Mouse (Mus musculus): ENCODE results near the gene 1810049J17Rik. TPM values are rescaled to one million over a fixed set of nuclear protein-coding genes. Genes with fewer than 3 reads are reported as not detected.

1810049J17Rik gene
- polyA plus RNA-seq, 1 experiment from 2014 or later, result 2.5 TPM

DNA sequence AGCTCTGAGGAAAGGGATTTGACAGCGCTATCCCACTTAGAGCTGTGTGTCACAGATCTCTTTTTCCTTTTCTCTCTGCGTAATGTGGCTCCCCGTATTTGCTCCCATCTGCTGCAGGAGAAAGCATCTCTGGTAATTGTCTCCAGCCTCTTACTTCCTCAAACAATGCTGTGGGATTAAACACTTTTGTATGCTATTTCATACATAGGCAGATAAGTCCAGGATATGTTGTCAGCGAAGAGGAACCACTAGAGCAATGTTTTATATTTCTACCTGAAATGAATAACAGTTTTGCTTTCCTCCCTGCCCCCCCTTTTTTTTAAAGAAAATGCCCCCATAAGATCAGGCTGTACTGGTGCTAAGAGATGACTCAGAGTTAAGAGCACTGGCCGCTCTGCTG, 13.2 kb downstream of the 1810049J17Rik start:
- H3K9ac ChIP-seq (ENCODE audit: low read length), result no peak overlapping the region
- ATAC-seq (ENCODE audit: low FRiP score), result no peak
- WGBS, result 88% methylated on average over 5 of the region's 5 CpGs
- H3K4me1 ChIP-seq (ENCODE audit: control insufficient read depth, insufficient read depth, low read length), result no peaks in the 10 kb centered on the region
- no peaks in the 10 kb centered on the region for H3K36me3 ChIP-seq (ENCODE audit: control insufficient read depth, insufficient read depth, low read length)
- DNase-seq (ENCODE audit: low spot score, missing footprints), result no peak
- H3K4me3 ChIP-seq (ENCODE audit: low read depth, low read length), result no peak overlapping the region
- no peaks in the 10 kb centered on the region for H3K27me3 ChIP-seq (ENCODE audit: control insufficient read depth, insufficient read depth, low read length)
- H3K27ac ChIP-seq (ENCODE audit: low read depth, low read length), result no peak overlapping the region
- H3K4me2 ChIP-seq, result no peak overlapping the region
- no peaks in the 10 kb centered on the region for H3K9me3 ChIP-seq (ENCODE audit: control insufficient read depth, low read length)

DNA sequence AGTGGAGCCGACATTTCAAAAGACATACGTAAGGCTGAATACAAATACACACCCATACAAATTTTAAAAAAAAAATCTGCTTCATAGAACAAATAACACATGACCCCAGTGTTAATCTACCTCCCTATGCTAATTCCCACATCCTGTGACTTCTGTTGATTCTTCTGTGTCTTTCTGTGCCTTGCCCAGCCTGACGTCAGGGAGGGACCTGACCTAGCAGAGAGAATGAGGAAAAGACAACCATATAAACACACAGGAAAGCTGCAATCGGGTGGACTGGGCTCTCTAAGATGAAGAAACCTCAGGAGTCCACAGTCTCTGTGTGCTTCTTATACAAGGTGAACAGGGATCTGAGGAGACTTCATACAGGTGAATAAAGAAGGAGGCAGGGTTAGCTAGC, 14.6 kb downstream of the 1810049J17Rik start:
- Histone ChIP-seq H3K4me1 (ENCODE audit: control insufficient read depth, insufficient read depth, low read length) (no peaks in the 10 kb centered on the region), H3K4me2 (no peak overlapping the region), H3K9ac (ENCODE audit: low read length) (no peak overlapping the region), H3K27ac (ENCODE audit: low read depth, low read length) (no peak overlapping the region), H3K27me3 (ENCODE audit: control insufficient read depth, insufficient read depth, low read length) (no peaks in the 10 kb centered on the region), H3K9me3 (ENCODE audit: control insufficient read depth, low read length) (no peaks in the 10 kb centered on the region), H3K4me3 (ENCODE audit: low read depth, low read length) (no peak overlapping the region), H3K36me3 (ENCODE audit: control insufficient read depth, insufficient read depth, low read length) (no peaks in the 10 kb centered on the region)
- WGBS, result 74% methylated on average over 4 of the region's 4 CpGs
- ATAC-seq (ENCODE audit: low FRiP score) (no peak), DNase-seq (ENCODE audit: low spot score, missing footprints) (no peak)

DNA sequence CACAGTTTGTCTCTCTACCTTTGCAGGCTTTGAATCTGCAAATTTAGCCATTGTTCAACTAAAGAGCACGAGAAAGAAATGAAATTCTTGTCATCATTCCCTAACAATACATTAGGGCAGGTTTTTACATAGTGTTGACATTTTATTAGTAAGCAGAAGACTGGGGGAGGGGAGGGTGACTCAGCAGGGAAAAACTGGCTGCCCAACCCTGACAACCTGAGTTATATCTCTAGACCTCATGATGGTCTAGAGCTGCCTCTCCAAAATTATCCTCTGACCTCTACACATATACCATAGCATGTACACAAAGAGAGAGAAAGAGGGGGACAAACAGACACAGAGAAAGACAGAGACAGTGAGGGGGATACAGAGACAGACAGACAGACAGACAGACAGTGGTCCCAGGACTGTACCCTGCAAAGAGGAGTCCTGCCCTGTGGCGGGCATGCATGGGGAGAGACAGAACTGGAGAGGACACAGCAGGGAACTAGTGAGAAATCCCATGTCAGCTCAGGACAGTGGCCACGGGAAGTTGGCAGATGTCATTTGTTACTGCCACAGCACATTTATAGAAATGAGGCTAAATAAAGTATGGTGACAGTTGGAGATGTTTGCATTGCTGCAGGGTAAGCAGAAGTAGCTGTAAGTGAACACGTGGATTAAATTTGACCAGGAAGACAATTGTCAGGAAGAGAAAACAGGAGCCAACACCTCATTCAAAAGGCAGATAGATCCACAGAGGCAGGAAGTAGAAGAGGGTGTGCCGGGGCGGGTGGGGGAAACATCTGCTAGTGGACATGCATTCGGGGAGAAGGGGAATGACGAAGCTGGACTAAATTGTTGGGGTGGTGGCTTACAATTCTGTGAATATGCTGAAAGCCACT, 15.3 kb downstream of the 1810049J17Rik start:
- ATAC-seq (ENCODE audit: low FRiP score), result no peak
- DNase-seq (ENCODE audit: low spot score, missing footprints), result no peak
- no peaks in the 10 kb centered on the region for H3K36me3 ChIP-seq (ENCODE audit: control insufficient read depth, insufficient read depth, low read length)
- no peak overlapping the region for H3K4me3 ChIP-seq (ENCODE audit: low read depth, low read length)
- no peak overlapping the region for H3K4me2 ChIP-seq
- no peaks in the 10 kb centered on the region for H3K4me1 ChIP-seq (ENCODE audit: control insufficient read depth, insufficient read depth, low read length)
- H3K27me3 ChIP-seq (ENCODE audit: control insufficient read depth, insufficient read depth, low read length), result no peaks in the 10 kb centered on the region
- no peak overlapping the region for H3K9ac ChIP-seq (ENCODE audit: low read length)
- no peaks in the 10 kb centered on the region for H3K9me3 ChIP-seq (ENCODE audit: control insufficient read depth, low read length)
- WGBS, result 69% methylated on average over 8 of the region's 8 CpGs
- no peak overlapping the region for H3K27ac ChIP-seq (ENCODE audit: low read depth, low read length)

DNA sequence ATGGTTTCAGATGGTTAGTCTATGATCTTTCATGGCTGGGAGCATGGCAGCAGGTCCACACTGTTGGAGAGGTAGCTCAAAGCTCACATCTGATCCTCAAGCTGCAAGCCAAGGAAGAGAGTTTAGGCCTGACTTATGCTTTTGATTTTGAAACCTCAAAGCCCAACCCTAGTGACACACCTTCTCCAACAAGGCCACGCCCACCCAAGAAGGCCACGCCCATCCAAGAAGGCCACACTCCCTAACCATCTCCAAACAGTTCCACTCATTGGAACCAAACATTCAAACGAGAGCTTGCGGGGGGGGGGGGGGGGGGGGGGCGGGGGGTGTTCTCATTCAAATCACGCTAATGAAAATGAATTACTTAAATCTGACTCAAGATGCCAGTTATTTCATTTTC, 19.9 kb downstream of the 1810049J17Rik start:
- ATAC-seq (ENCODE audit: low FRiP score), result no peak
- no peak overlapping the region for H3K9ac ChIP-seq (ENCODE audit: low read length)
- H3K27ac ChIP-seq (ENCODE audit: low read depth, low read length), result no peak overlapping the region
- H3K27me3 ChIP-seq (ENCODE audit: control insufficient read depth, insufficient read depth, low read length), result no peaks in the 10 kb centered on the region
- no peaks in the 10 kb centered on the region for H3K36me3 ChIP-seq (ENCODE audit: control insufficient read depth, insufficient read depth, low read length)
- H3K4me2 ChIP-seq, result no peak overlapping the region
- H3K4me3 ChIP-seq (ENCODE audit: low read depth, low read length), result no peak overlapping the region
- H3K9me3 ChIP-seq (ENCODE audit: control insufficient read depth, low read length), result no peaks in the 10 kb centered on the region
- 79% methylated on average over 4 of the region's 6 CpGs for WGBS
- H3K4me1 ChIP-seq (ENCODE audit: control insufficient read depth, insufficient read depth, low read length), result no peaks in the 10 kb centered on the region
- DNase-seq (ENCODE audit: low spot score, missing footprints), result no peak

DNA sequence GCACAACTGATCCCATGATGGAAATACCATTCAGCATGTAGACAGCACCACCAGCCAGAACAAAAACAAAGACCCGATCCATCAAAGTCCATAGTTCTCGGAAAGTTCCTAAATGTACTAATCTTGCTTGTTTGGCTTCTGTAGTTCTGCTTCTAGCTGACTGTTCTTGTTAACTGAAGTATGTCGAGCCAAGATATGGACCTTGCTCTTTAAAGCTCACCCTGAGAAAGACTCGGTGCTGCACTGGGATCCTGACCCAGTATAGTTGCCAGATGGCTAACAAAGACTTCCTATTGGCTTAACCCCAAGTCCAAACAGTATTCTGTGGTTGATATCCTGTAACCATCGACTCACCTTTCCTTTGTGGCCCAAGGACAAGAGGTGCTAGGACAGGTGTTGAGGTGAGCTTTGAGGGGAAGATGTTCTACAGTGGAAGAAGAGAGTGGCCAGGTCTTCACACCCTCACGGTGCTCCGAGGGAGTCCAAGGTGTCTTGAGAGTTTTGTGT, 23.4 kb downstream of the 1810049J17Rik start:
- Histone ChIP-seq H3K4me1 (ENCODE audit: control insufficient read depth, insufficient read depth, low read length) (no peaks in the 10 kb centered on the region), H3K4me2 (no peak overlapping the region), H3K36me3 (ENCODE audit: control insufficient read depth, insufficient read depth, low read length) (no peaks in the 10 kb centered on the region), H3K9ac (ENCODE audit: low read length) (no peak overlapping the region), H3K27me3 (ENCODE audit: control insufficient read depth, insufficient read depth, low read length) (no peaks in the 10 kb centered on the region), H3K9me3 (ENCODE audit: control insufficient read depth, low read length) (no peaks in the 10 kb centered on the region), H3K4me3 (ENCODE audit: low read depth, low read length) (no peak overlapping the region), H3K27ac (ENCODE audit: low read depth, low read length) (no peak overlapping the region)
- ATAC-seq (ENCODE audit: low FRiP score), result no peak
- no peak for DNase-seq (ENCODE audit: low spot score, missing footprints)
- 84% methylated on average over 7 of the region's 7 CpGs for WGBS

DNA sequence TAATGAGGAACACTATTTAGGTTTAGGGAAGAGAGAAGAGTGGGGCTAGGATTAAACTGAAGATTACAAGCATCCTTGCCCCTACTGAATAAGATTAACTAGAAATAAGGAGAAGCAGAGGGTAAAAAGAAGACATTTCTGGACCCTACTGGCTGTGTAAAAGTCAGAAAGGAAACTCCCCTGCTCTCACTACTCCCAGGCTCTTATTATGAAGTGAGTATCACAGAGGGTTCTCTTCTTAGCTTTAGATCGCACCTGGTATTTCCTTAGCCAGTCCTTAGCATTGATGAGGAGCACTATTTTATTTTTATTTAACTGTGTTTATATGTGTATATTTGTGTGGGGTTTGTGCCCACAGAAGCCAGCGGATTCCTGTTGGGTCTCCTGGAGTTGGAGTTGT, 25.5 kb downstream of the 1810049J17Rik start:
- Histone ChIP-seq H3K9ac (ENCODE audit: low read length) (no peak overlapping the region), H3K9me3 (ENCODE audit: control insufficient read depth, low read length) (no peaks in the 10 kb centered on the region), H3K27ac (ENCODE audit: low read depth, low read length) (no peak overlapping the region), H3K4me2 (no peak overlapping the region), H3K27me3 (ENCODE audit: control insufficient read depth, insufficient read depth, low read length) (no peaks in the 10 kb centered on the region), H3K4me3 (ENCODE audit: low read depth, low read length) (no peak overlapping the region), H3K4me1 (ENCODE audit: control insufficient read depth, insufficient read depth, low read length) (no peaks in the 10 kb centered on the region), H3K36me3 (ENCODE audit: control insufficient read depth, insufficient read depth, low read length) (no peaks in the 10 kb centered on the region)
- ATAC-seq (ENCODE audit: low FRiP score), result no peak
- no peak for DNase-seq (ENCODE audit: low spot score, missing footprints)
- 61% methylated on average over 2 of the region's 2 CpGs for WGBS

DNA sequence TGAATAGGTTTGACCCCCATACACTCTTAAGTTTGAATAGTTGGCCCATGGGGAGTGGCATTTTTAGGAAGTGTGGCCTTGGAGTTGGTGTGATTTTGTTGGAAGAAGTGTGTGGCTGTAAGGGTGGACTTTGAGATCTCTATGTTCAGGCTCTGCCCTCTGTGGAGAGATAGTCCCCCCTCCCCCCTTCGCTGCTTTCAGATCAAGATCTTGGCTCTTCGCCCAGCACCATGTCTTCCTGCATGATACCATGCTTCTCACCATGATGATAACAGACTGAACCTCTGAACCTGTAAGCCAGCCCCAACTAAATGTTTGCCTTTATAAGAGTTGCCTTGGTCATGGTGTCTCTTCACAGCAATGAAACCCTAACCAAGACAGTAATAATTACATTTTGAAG, 29.9 kb downstream of the 1810049J17Rik start:
- WGBS, result 93% methylated on average over 2 of the region's 2 CpGs
- DNase-seq (ENCODE audit: low spot score, missing footprints) (no peak), ATAC-seq (ENCODE audit: low FRiP score) (no peak)
- Histone ChIP-seq H3K4me2 (no peak overlapping the region), H3K9ac (ENCODE audit: low read length) (no peak overlapping the region), H3K9me3 (ENCODE audit: control insufficient read depth, low read length) (no peaks in the 10 kb centered on the region), H3K27ac (ENCODE audit: low read depth, low read length) (no peak overlapping the region), H3K4me3 (ENCODE audit: low read depth, low read length) (no peak overlapping the region), H3K4me1 (ENCODE audit: control insufficient read depth, insufficient read depth, low read length) (no peaks in the 10 kb centered on the region), H3K27me3 (ENCODE audit: control insufficient read depth, insufficient read depth, low read length) (no peaks in the 10 kb centered on the region), H3K36me3 (ENCODE audit: control insufficient read depth, insufficient read depth, low read length) (no peaks in the 10 kb centered on the region)

DNA sequence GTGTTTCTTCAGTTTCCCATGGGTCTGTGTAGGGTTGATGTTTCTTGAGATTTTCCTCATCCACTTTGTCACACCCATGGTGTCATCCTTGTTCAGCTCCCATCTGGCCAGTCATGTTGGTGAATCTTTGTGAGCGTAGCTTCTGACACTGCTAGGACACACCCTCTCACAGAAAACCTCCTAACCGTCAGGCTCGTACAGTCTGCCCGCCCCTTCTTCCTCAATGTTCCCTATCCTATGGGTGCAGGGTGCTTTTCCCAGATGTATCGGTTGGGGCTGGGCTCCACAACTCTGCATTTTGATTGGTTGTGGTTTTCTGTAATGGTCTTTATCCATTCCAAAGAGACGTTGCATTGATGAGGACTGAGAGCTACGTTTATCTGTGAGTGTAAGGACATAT, 31.4 kb downstream of the 1810049J17Rik start:
- Histone ChIP-seq H3K27ac (ENCODE audit: low read depth, low read length) (no peak overlapping the region), H3K4me2 (no peak overlapping the region), H3K27me3 (ENCODE audit: control insufficient read depth, insufficient read depth, low read length) (no peaks in the 10 kb centered on the region), H3K4me3 (ENCODE audit: low read depth, low read length) (no peak overlapping the region), H3K4me1 (ENCODE audit: control insufficient read depth, insufficient read depth, low read length) (no peaks in the 10 kb centered on the region), H3K36me3 (ENCODE audit: control insufficient read depth, insufficient read depth, low read length) (no peaks in the 10 kb centered on the region), H3K9ac (ENCODE audit: low read length) (no peak overlapping the region), H3K9me3 (ENCODE audit: control insufficient read depth, low read length) (no peaks in the 10 kb centered on the region)
- no peak for ATAC-seq (ENCODE audit: low FRiP score)
- WGBS, result 81% methylated on average over 7 of the region's 7 CpGs
- no peak for DNase-seq (ENCODE audit: low spot score, missing footprints)

DNA sequence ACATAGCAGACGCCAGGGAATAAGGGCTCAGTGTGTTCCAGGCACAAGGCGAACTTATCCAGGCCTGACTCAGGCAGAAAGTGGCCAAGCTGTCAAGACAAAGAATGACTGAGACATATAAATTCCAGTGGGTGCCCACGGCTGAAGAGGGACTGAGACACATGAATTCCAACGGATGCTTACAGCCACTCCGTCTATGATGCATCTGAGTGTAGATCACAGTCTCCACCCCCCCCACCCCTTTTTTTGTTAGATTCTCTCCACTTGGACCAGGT, 36.2 kb downstream of the 1810049J17Rik start:
- H3K27me3 ChIP-seq (ENCODE audit: control insufficient read depth, insufficient read depth, low read length), result no peaks in the 10 kb centered on the region
- ATAC-seq (ENCODE audit: low FRiP score), result no peak
- 80% methylated on average over 5 of the region's 5 CpGs for WGBS

More for the DNA sequence above, 36.2 kb downstream of the 1810049J17Rik start:
- H3K4me2 ChIP-seq, result no peak overlapping the region
- H3K4me1 ChIP-seq (ENCODE audit: control insufficient read depth, insufficient read depth, low read length), result no peaks in the 10 kb centered on the region
- DNase-seq (ENCODE audit: low spot score, missing footprints), result no peak
- no peaks in the 10 kb centered on the region for H3K36me3 ChIP-seq (ENCODE audit: control insufficient read depth, insufficient read depth, low read length)
- no peak overlapping the region for H3K9ac ChIP-seq (ENCODE audit: low read length)
- H3K4me3 ChIP-seq (ENCODE audit: low read depth, low read length), result no peak overlapping the region
- H3K9me3 ChIP-seq (ENCODE audit: control insufficient read depth, low read length), result no peaks in the 10 kb centered on the region
- H3K27ac ChIP-seq (ENCODE audit: low read depth, low read length), result no peak overlapping the region
